Mouse (Mus musculus) heart, adult 2 months (tissue): ENCODE measurements at regions not wholly inside any gene's neighbourhood (a gene's known extent, or its start where the extent isn't known, plus 50 kb on each side); places are given as distances from the start of the nearest gene placed in this dataset.

ENCODE experiments used
- CTCF ChIP-seq: fragments of 200-600 bp; IDR thresholded peaks from 2 replicates; pipeline ENCODE4 v1.8.1; 2022; ENCODE audit warnings: antibody characterized with exemption, mild to moderate bottlenecking, moderate library complexity
- EP300 ChIP-seq: fragments of 200-500 bp; IDR thresholded peaks from 2 replicates; pipeline ENCODE4 v1.6.1; 2011; ENCODE audit warnings: low read depth, low read length, control low read depth; ENCODE audit not compliant: insufficient read depth
- POLR2A ChIP-seq: fragments of 200-500 bp; IDR thresholded peaks from 2 replicates; pipeline ENCODE4 v1.6.1; 2011; ENCODE audit warnings: mild to moderate bottlenecking, low read depth, low read length, control low read depth; ENCODE audit not compliant: insufficient read depth

GRCm38 (mm10) chr15:68014605-68015305, 1514.0 kb upstream of the Lrrc6 start:
- TF ChIP-seq CTCF (no peak), POLR2A (no peak), EP300 (no peak)
